Mouse (Mus musculus): ENCODE measurements around the gene Aldh1a2.

Gene Aldh1a2

GRCm38 (mm10) chr9:71216036-71216995 lies 727 bp downstream of the Aldh1a2 start:
- DNase-seq: peak; percentile 61 to 65

GRCm38 (mm10) chr9:71216996-71217792 lies 1.6 kb downstream of the Aldh1a2 start:
- peak in 1 of 2 experiments; percentile 15 for DNase-seq

GRCm38 (mm10) chr9:71217793-71218095 lies 2.2 kb downstream of the Aldh1a2 start:
- no peak for DNase-seq

GRCm38 (mm10) chr9:71219161-71219560 lies 3.6 kb downstream of the Aldh1a2 start:
- DNase-seq: no peak

GRCm38 (mm10) chr9:71220401-71220800 lies 4.8 kb downstream of the Aldh1a2 start:
- no peak for DNase-seq

GRCm38 (mm10) chr9:71227226-71227970 lies 11.8 kb downstream of the Aldh1a2 start:
- DNase-seq: no peak

GRCm38 (mm10) chr9:71230011-71230410 lies 14.4 kb downstream of the Aldh1a2 start:
- no peak for DNase-seq

- no peak for DNase-seq
Observed at GRCm38 (mm10) chr9:71236540-71236939, 21.0 kb downstream of the Aldh1a2 start.

GRCm38 (mm10) chr9:71239926-71240325 lies 24.3 kb downstream of the Aldh1a2 start:
- no peak for DNase-seq

GRCm38 (mm10) chr9:71241515-71242411 lies 26.2 kb downstream of the Aldh1a2 start:
- DNase-seq: no peak

- no peak for DNase-seq
Observed at GRCm38 (mm10) chr9:71242412-71242781, 26.8 kb downstream of the Aldh1a2 start.

GRCm38 (mm10) chr9:71254380-71254779 lies 38.8 kb downstream of the Aldh1a2 start:
- DNase-seq: no peak

- no peak for DNase-seq
Observed at GRCm38 (mm10) chr9:71262711-71263110, 47.1 kb downstream of the Aldh1a2 start.

- no peak for DNase-seq
Observed at GRCm38 (mm10) chr9:71269711-71270110, 54.1 kb downstream of the Aldh1a2 start.

GRCm38 (mm10) chr9:71270205-71270604 lies 54.6 kb downstream of the Aldh1a2 start:
- no peak for DNase-seq

- no peak for DNase-seq
Observed at GRCm38 (mm10) chr9:71276149-71276721, 60.6 kb downstream of the Aldh1a2 start.

- DNase-seq: no peak
Observed at GRCm38 (mm10) chr9:71278741-71279140, 63.2 kb downstream of the Aldh1a2 start.

- DNase-seq: no peak
Observed at GRCm38 (mm10) chr9:71283156-71283555, 67.6 kb downstream of the Aldh1a2 start.

- DNase-seq: no peak
Observed at GRCm38 (mm10) chr9:71285231-71285630, 69.6 kb downstream of the Aldh1a2 start.

GRCm38 (mm10) chr9:71286420-71286819 lies 70.8 kb downstream of the Aldh1a2 start:
- no peak for DNase-seq

- DNase-seq: no peak
Observed at GRCm38 (mm10) chr9:71288738-71289137, 73.1 kb downstream of the Aldh1a2 start.

GRCm38 (mm10) chr9:71289810-71290209 lies 74.2 kb downstream of the Aldh1a2 start:
- DNase-seq: no peak
